Mouse (Mus musculus): Measurements from ENCODE around the gene Fbln1. TPM values are rescaled to one million over a fixed set of nuclear protein-coding genes. Genes with fewer than 3 reads are reported as not detected.

Gene Fbln1
- polyA plus RNA-seq, 1 experiment from 2014 or later, result 147 TPM

GRCm38 (mm10) chr15:85238821-85239745 is 33.3 kb downstream of the Fbln1 start:
- 93% methylated on average over 22 of the region's 22 CpGs for WGBS
- Histone ChIP-seq H3K4me1 (replicated peaks; ENCODE audit: control insufficient read depth, insufficient read depth, low read length) (no peaks in the 10 kb centered on the region), H3K36me3 (ENCODE audit: control insufficient read depth, insufficient read depth, low read length) (peaks cover 6% of the 10 kb centered on the region; the same call in 1 of the 2 replicates), H3K4me3 (ENCODE audit: low read depth, low read length) (no peak overlapping the region), H3K27me3 (ENCODE audit: control insufficient read depth, insufficient read depth, low read length) (no peaks in the 10 kb centered on the region), H3K4me2 (ENCODE audit: low read depth, low read length, severe bottlenecking) (no peak overlapping the region), H3K9me3 (ENCODE audit: control insufficient read depth, low read length) (no peaks in the 10 kb centered on the region), H3K9ac (ENCODE audit: low read length) (no peak overlapping the region), H3K27ac (ENCODE audit: low read depth, low read length) (no peak overlapping the region)
- no peak for ATAC-seq (replicated peaks; ENCODE audit: low FRiP score)
- DNase-seq (ENCODE audit: low spot score), result no peak

DNA sequence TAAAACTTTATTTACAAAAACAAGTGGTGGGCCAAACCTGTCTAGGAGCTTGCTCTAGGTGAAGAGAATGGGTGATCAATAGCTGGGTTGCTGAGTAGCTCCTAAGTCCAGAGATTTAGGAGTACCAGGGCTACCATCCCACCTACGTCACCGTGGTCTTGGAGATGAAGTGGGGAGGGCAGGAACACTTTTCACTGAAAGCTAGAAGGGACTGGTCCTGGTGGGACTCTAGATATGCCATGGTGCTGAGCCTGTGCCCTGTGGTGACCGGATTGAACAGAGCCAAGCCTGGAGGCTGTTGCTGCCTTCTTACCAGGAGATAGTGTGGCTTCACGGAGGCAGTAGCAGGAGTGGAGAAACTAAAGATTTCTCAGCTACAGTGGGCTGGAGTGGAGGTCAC is 34.3 kb downstream of the Fbln1 start:
- Histone ChIP-seq H3K4me3 (ENCODE audit: low read depth, low read length) (no peak overlapping the region), H3K9me3 (ENCODE audit: control insufficient read depth, low read length) (no peaks in the 10 kb centered on the region), H3K27me3 (ENCODE audit: control insufficient read depth, insufficient read depth, low read length) (no peaks in the 10 kb centered on the region), H3K27ac (ENCODE audit: low read depth, low read length) (no peak overlapping the region), H3K36me3 (ENCODE audit: control insufficient read depth, insufficient read depth, low read length) (peaks cover 6% of the 10 kb centered on the region; the same call in 1 of the 2 replicates), H3K4me1 (replicated peaks; ENCODE audit: control insufficient read depth, insufficient read depth, low read length) (no peaks in the 10 kb centered on the region), H3K4me2 (ENCODE audit: low read depth, low read length, severe bottlenecking) (no peak overlapping the region), H3K9ac (ENCODE audit: low read length) (no peak overlapping the region)
- DNase-seq (ENCODE audit: low spot score) (no peak), ATAC-seq (replicated peaks; ENCODE audit: low FRiP score) (no peak)
- 92% methylated on average over 4 of the region's 4 CpGs for WGBS

- 96% methylated on average over 7 of the region's 7 CpGs for WGBS
- no peak overlapping the region for H3K9ac ChIP-seq (ENCODE audit: low read length)
- peaks cover 6% of the 10 kb centered on the region; the same call in 1 of the 2 replicates for H3K36me3 ChIP-seq (ENCODE audit: control insufficient read depth, insufficient read depth, low read length)
- DNase-seq (ENCODE audit: low spot score) (no peak), ATAC-seq (replicated peaks; ENCODE audit: low FRiP score) (no peak)
- no peak overlapping the region for H3K27ac ChIP-seq (ENCODE audit: low read depth, low read length)
- H3K4me2 ChIP-seq (ENCODE audit: low read depth, low read length, severe bottlenecking), result no peak overlapping the region
- H3K4me3 ChIP-seq (ENCODE audit: low read depth, low read length), result no peak overlapping the region
- H3K9me3 ChIP-seq (ENCODE audit: control insufficient read depth, low read length), result no peaks in the 10 kb centered on the region
- no peaks in the 10 kb centered on the region for H3K4me1 ChIP-seq (replicated peaks; ENCODE audit: control insufficient read depth, insufficient read depth, low read length)
- no peaks in the 10 kb centered on the region for H3K27me3 ChIP-seq (ENCODE audit: control insufficient read depth, insufficient read depth, low read length)
Measured at GRCm38 (mm10) chr15:85241856-85242255, 36.1 kb downstream of the Fbln1 start.

GRCm38 (mm10) chr15:85244414-85245161 is 38.8 kb downstream of the Fbln1 start:
- H3K27ac ChIP-seq (ENCODE audit: low read depth, low read length), result no peak overlapping the region
- no peak for DNase-seq (ENCODE audit: low spot score)
- H3K9ac ChIP-seq (ENCODE audit: low read length), result no peak overlapping the region
- no peak overlapping the region for H3K4me2 ChIP-seq (ENCODE audit: low read depth, low read length, severe bottlenecking)
- ATAC-seq (replicated peaks; ENCODE audit: low FRiP score), result no peak
- WGBS, result 95% methylated on average over 13 of the region's 13 CpGs
- H3K36me3 ChIP-seq (ENCODE audit: control insufficient read depth, insufficient read depth, low read length), result no peaks in the 10 kb centered on the region; the same call in 1 of the 2 replicates
- no peaks in the 10 kb centered on the region for H3K4me1 ChIP-seq (replicated peaks; ENCODE audit: control insufficient read depth, insufficient read depth, low read length)
- H3K27me3 ChIP-seq (ENCODE audit: control insufficient read depth, insufficient read depth, low read length), result no peaks in the 10 kb centered on the region
- H3K9me3 ChIP-seq (ENCODE audit: control insufficient read depth, low read length), result no peaks in the 10 kb centered on the region
- no peak overlapping the region for H3K4me3 ChIP-seq (ENCODE audit: low read depth, low read length)

- DNase-seq (ENCODE audit: low spot score), result no peak
- Histone ChIP-seq H3K36me3 (ENCODE audit: control insufficient read depth, insufficient read depth, low read length) (no peaks in the 10 kb centered on the region; the same call in 1 of the 2 replicates), H3K4me1 (replicated peaks; ENCODE audit: control insufficient read depth, insufficient read depth, low read length) (no peaks in the 10 kb centered on the region), H3K27me3 (ENCODE audit: control insufficient read depth, insufficient read depth, low read length) (no peaks in the 10 kb centered on the region), H3K4me2 (ENCODE audit: low read depth, low read length, severe bottlenecking) (no peak overlapping the region), H3K27ac (ENCODE audit: low read depth, low read length) (no peak overlapping the region), H3K9ac (ENCODE audit: low read length) (no peak overlapping the region), H3K4me3 (ENCODE audit: low read depth, low read length) (no peak overlapping the region), H3K9me3 (ENCODE audit: control insufficient read depth, low read length) (no peaks in the 10 kb centered on the region)
- 90% methylated on average over 5 of the region's 5 CpGs for WGBS
- ATAC-seq (replicated peaks; ENCODE audit: low FRiP score), result no peak
Measured at GRCm38 (mm10) chr15:85245241-85246010, 39.7 kb downstream of the Fbln1 start.

DNA sequence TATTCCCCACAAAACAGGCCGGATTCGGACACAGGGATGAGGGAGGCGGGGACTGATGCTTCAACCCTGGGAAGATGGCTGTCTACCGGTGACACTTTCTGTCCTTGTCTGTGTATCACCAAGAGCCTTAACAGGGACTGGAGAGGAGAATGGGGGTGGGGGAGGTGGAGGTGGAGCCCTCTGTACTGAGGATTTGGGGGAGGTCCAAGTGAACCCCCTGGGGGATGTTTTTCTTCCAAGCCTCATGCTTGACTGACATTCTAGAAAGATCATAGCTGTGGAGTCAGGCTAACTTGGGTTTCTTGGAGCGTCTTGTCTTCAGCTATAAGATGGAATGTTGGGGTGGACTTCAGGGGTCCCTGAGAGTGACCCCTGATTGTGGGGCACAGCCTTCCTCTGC is 40.3 kb downstream of the Fbln1 start:
- H3K4me3 ChIP-seq (ENCODE audit: low read depth, low read length), result no peak overlapping the region
- whole genome bisulfite sequencing, result 90% methylated on average over 5 of the region's 5 CpGs
- ATAC-seq (replicated peaks; ENCODE audit: low FRiP score) (no peak), DNase-seq (ENCODE audit: low spot score) (no peak)
- H3K27ac ChIP-seq (ENCODE audit: low read depth, low read length), result no peak overlapping the region
- no peak overlapping the region for H3K9ac ChIP-seq (ENCODE audit: low read length)
- H3K36me3 ChIP-seq (ENCODE audit: control insufficient read depth, insufficient read depth, low read length), result peaks cover under 1% of the 10 kb centered on the region; the same call in 1 of the 2 replicates
- no peaks in the 10 kb centered on the region for H3K9me3 ChIP-seq (ENCODE audit: control insufficient read depth, low read length)
- no peaks in the 10 kb centered on the region for H3K4me1 ChIP-seq (replicated peaks; ENCODE audit: control insufficient read depth, insufficient read depth, low read length)
- H3K4me2 ChIP-seq (ENCODE audit: low read depth, low read length, severe bottlenecking), result no peak overlapping the region
- H3K27me3 ChIP-seq (ENCODE audit: control insufficient read depth, insufficient read depth, low read length), result no peaks in the 10 kb centered on the region

GRCm38 (mm10) chr15:85246936-85247335 is 41.2 kb downstream of the Fbln1 start:
- WGBS, result 82% methylated on average over 6 of the region's 6 CpGs
- DNase-seq (ENCODE audit: low spot score), result no peak
- no peaks in the 10 kb centered on the region for H3K4me1 ChIP-seq (replicated peaks; ENCODE audit: control insufficient read depth, insufficient read depth, low read length)
- peaks cover 4% of the 10 kb centered on the region; the same call in 1 of the 2 replicates for H3K36me3 ChIP-seq (ENCODE audit: control insufficient read depth, insufficient read depth, low read length)
- no peak for ATAC-seq (replicated peaks; ENCODE audit: low FRiP score)
- H3K9ac ChIP-seq (ENCODE audit: low read length), result no peak overlapping the region
- H3K9me3 ChIP-seq (ENCODE audit: control insufficient read depth, low read length), result no peaks in the 10 kb centered on the region
- no peaks in the 10 kb centered on the region for H3K27me3 ChIP-seq (ENCODE audit: control insufficient read depth, insufficient read depth, low read length)
- H3K4me3 ChIP-seq (ENCODE audit: low read depth, low read length), result no peak overlapping the region
- H3K27ac ChIP-seq (ENCODE audit: low read depth, low read length), result no peak overlapping the region
- no peak overlapping the region for H3K4me2 ChIP-seq (ENCODE audit: low read depth, low read length, severe bottlenecking)

GRCm38 (mm10) chr15:85248311-85248710 is 42.6 kb downstream of the Fbln1 start:
- Histone ChIP-seq H3K36me3 (ENCODE audit: control insufficient read depth, insufficient read depth, low read length) (peaks cover 4% of the 10 kb centered on the region; the same call in 1 of the 2 replicates), H3K4me2 (ENCODE audit: low read depth, low read length, severe bottlenecking) (no peak overlapping the region), H3K4me1 (replicated peaks; ENCODE audit: control insufficient read depth, insufficient read depth, low read length) (no peaks in the 10 kb centered on the region), H3K9ac (ENCODE audit: low read length) (no peak overlapping the region), H3K4me3 (ENCODE audit: low read depth, low read length) (no peak overlapping the region), H3K27me3 (ENCODE audit: control insufficient read depth, insufficient read depth, low read length) (no peaks in the 10 kb centered on the region), H3K9me3 (ENCODE audit: control insufficient read depth, low read length) (no peaks in the 10 kb centered on the region), H3K27ac (ENCODE audit: low read depth, low read length) (no peak overlapping the region)
- ATAC-seq (replicated peaks; ENCODE audit: low FRiP score), result no peak
- WGBS, result 93% methylated on average over 5 of the region's 5 CpGs
- DNase-seq (ENCODE audit: low spot score), result no peak
